In the genomic region with DNA sequence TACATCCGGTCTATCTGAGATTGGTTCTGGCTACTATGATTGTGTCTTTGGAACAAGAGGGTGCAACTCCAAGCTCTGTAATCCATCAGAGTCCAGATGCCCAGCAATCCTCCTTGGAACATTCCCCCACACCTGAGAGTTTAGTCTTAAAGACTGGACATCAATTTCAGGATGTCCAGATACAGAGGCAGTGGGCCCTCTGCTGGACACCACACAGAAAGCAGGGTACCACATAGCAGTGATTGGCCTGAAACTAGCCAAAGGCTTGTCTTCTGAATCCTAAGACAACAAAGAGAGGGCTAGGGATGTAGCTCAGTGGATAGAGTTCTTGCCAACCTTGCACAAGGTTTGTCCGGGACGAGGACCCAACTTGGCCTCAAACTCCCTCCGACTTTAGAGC, we compare ENCODE assay signal across 11 mouse cellular contexts. TPM values are rescaled to one million over a fixed set of nuclear protein-coding genes. Genes with fewer than 3 reads are reported as not detected.
A peak's percentile ranks its signal among the peaks of the same experiment; 100 is the strongest.
DNase-seq lines count a peak whose midpoint lies in the region; ATAC-seq and TF ChIP-seq lines count a peak whose summit lies in the region.
"Had no signal": no experiment of that assay in that cellular context is flagged by ENCODE, and none has a peak within 500 bp of the region (broad histone marks: within the 10 kb centered on the region; RNA-seq: fewer than 3 reads in every experiment).

No protein-coding gene starts in this region.

- no peak overlapping the region for H3K27ac ChIP-seq in layer of hippocampus, adult 2 months
- H3K27ac ChIP-seq: macrophage; neural tube, embryonic 13.5 days; stomach, embryonic 15.5 days had no signal

- H3K79me3 ChIP-seq in C2C12 (ENCODE audit: low read depth) = no peaks in the 10 kb centered on the region

- TF ChIP-seq CTCF in layer of hippocampus, adult 2 months (conservative IDR thresholded peaks at IDR 0.05) = peak; percentile 83
- TF ChIP-seq CTCF in C2C12 (IDR thresholded peaks at IDR 0.05; ENCODE audit: control insufficient read depth, insufficient read depth, insufficient read length) = peak; percentile 30

- H3K36me3 ChIP-seq in C2C12 (ENCODE audit: control insufficient read depth, insufficient read depth) = no peaks in the 10 kb centered on the region
- H3K36me3 ChIP-seq: neural tube, embryonic 13.5 days; stomach, embryonic 15.5 days had no signal

- no peak for ATAC-seq in cerebellum, adult (ENCODE audit: insufficient number of reproducible peaks, low FRiP score, low TSS enrichment)
- no peak for ATAC-seq in inflammation-experienced regulatory T-cells, adult 6 months

- no peak overlapping the region for H3K4me3 ChIP-seq in layer of hippocampus, adult 2 months
- H3K4me3 ChIP-seq in C2C12 (ENCODE audit: insufficient read depth, poor library complexity, severe bottlenecking) = no peak overlapping the region
- H3K4me3 ChIP-seq: neural tube, embryonic 13.5 days; stomach, embryonic 15.5 days had no signal

- no peaks in the 10 kb centered on the region for H3K27me3 ChIP-seq in C2C12 (ENCODE audit: control insufficient read depth, insufficient read depth, insufficient read length)
- H3K27me3 ChIP-seq: stomach, embryonic 15.5 days had no signal

- peak; percentile 54 to 70 for DNase-seq in cerebellum, postnatal 14 days
- no peak for DNase-seq in layer of hippocampus, adult 2 months (ENCODE audit: low spot score in 2 of 2)
- DNase-seq in layer of hippocampus, adult 9-11 months = no peak
- peak; percentile 62 for DNase-seq in embryo, embryonic 11 days
- DNase-seq in T-cell, adult 2 months (ENCODE audit: low spot score) = no peak

- H3ac ChIP-seq in C2C12 (ENCODE audit: control insufficient read depth, insufficient read length, low read depth) = no peak overlapping the region

- H3K79me2 ChIP-seq in C2C12 (ENCODE audit: control insufficient read depth, insufficient read depth) = no peaks in the 10 kb centered on the region

TF ChIP-seq in C2C12, 6 proteins besides CTCF, POLR2A, EP300 and RAD21:
- TF ChIP-seq MAX (IDR thresholded peaks at IDR 0.05) = no peak
- no peak for TF ChIP-seq MYOD1 (IDR thresholded peaks at IDR 0.05; ENCODE audit: control insufficient read depth, insufficient read length, low read depth)
- TF ChIP-seq USF1 (IDR thresholded peaks at IDR 0.05; ENCODE audit: low read depth) = no peak
- no peak for TF ChIP-seq MYOG (IDR thresholded peaks at IDR 0.05; ENCODE audit: control insufficient read depth, extremely low read depth, insufficient read length)
- TF ChIP-seq CEBPB (IDR thresholded peaks at IDR 0.05; ENCODE audit: low read depth) = no peak
- no peak for TF ChIP-seq FOSL1 (IDR thresholded peaks at IDR 0.05; ENCODE audit: insufficient read depth, low read length, poor library complexity, severe bottlenecking)

RNA-seq across cellular contexts. Expression of a gene that starts 25.5 kb away (rescaled TPM):
- total RNA-seq in layer of hippocampus, adult 2 months (2021) = 1 to 10 TPM; 6.3 to 7.8 TPM
- 0.02 TPM for polyA plus RNA-seq in C2C12 (2012; fragmentation: generic; extraction: Trizol)
- polyA plus RNA-seq in inflammation-experienced regulatory T-cells, adult 6 months (2017; shearing (Covaris generic)) = not detected
- polyA plus RNA-seq: macrophage had no signal

RNA-seq across cellular contexts. Expression of a gene that starts 37.4 kb away (rescaled TPM):
- 1 to 10 TPM; 6.0 to 7.4 TPM for total RNA-seq in layer of hippocampus, adult 2 months (2021)
- polyA plus RNA-seq in C2C12 (2012; fragmentation: generic; extraction: Trizol) = 55.4 TPM
- 1 to 10 TPM in 1 of 3 experiments, not detected in 2; 1.4 TPM for polyA plus RNA-seq in inflammation-experienced regulatory T-cells, adult 6 months (2017; shearing (Covaris generic))
- polyA plus RNA-seq: macrophage had no signal

Comparison
In these comparisons a context has a peak if more than half of its experiments do, and no peak if none do; other contexts are left out.
1. DNase-seq: peak in cerebellum, postnatal 14 days (2 of 2) and embryo, embryonic 11 days (single experiment); none in layer of hippocampus, adult 2 months (0 of 2), layer of hippocampus, adult 9-11 months (single experiment) and T-cell, adult 2 months (single experiment).
2. RNA of a gene that starts 37.4 kb away (polyA plus RNA-seq): 55.4 TPM in C2C12 (single experiment); 1.4 TPM in inflammation-experienced regulatory T-cells, adult 6 months; every median in the first group is over 10 times any median in the second.